Mouse (Mus musculus) small intestine, adult 2 months (tissue): ENCODE data around the gene Olfr91. TPM values are rescaled to one million over a fixed set of nuclear protein-coding genes. Genes with fewer than 3 reads are reported as not detected.

Experiments
- H3K27ac ChIP-seq: fragments of 200-500 bp; 2 replicates; pipeline ENCODE4 v1.5.1; 2012; ENCODE audit warnings: low read depth, low read length, control low read depth, inconsistent platforms; ENCODE audit not compliant: insufficient read depth
- H3K27me3 ChIP-seq: fragments of 200-500 bp; 2 replicates; pipeline ENCODE4 v1.6.1; 2012; ENCODE audit warnings: mild to moderate bottlenecking, moderate library complexity, low read length, inconsistent platforms; ENCODE audit not compliant: control insufficient read depth, insufficient read depth
- H3K36me3 ChIP-seq: fragments of 200-500 bp; 2 replicates; pipeline ENCODE4 v1.6.1; 2012; ENCODE audit warnings: mild to moderate bottlenecking, low read length, control low read depth, inconsistent platforms; ENCODE audit not compliant: control insufficient read depth, insufficient read depth
- H3K4me1 ChIP-seq: fragments of 200-500 bp; 2 replicates; pipeline ENCODE4 v1.6.1; 2012; ENCODE audit warnings: low read length, inconsistent platforms, mixed read lengths; ENCODE audit not compliant: control insufficient read depth, insufficient read depth, insufficient read length
- H3K4me3 ChIP-seq: fragments of 200-500 bp; 2 replicates; pipeline ENCODE4 v1.5.1; 2012; ENCODE audit warnings: low read depth, mild to moderate bottlenecking, control low read depth, inconsistent platforms, low read length, moderate library complexity
- CTCF ChIP-seq: fragments of 200-500 bp; IDR thresholded peaks from 2 replicates; pipeline ENCODE4 v1.5.1; 2012; ENCODE audit warnings: low read depth, mild to moderate bottlenecking, control low read depth, inconsistent platforms, low read length, moderate library complexity, mixed read lengths; ENCODE audit not compliant: insufficient replicate concordance, insufficient read length; ENCODE audit errors: extremely low read depth
- POLR2A ChIP-seq: fragments of 200-500 bp; IDR thresholded peaks from 2 replicates; pipeline ENCODE4 v1.6.1; 2012; ENCODE audit warnings: low read depth, mild to moderate bottlenecking, control low read depth, inconsistent platforms, low read length, moderate library complexity
- WGBS: fragments of 180-500 bp; shearing (Covaris S2); methylation state at CpG from one replicate; pipeline ENCODE4 v1.1.7; 2018; 5-methylcytosine and 5-hydroxymethylcytosine counted together
- polyA plus RNA-seq: library from polyadenylated mRNA; depleted of rRNA; stranded (reverse); fragments of >200 nt; gene quantifications from 2 replicates; pipeline ENCODE4 v1.2.3, GENCODE M21; 2012; rRNA removed

The Olfr91 gene
- polyA plus RNA-seq, 1 experiment: not detected

- peaks cover 19% of the 10 kb centered on the region for H3K27me3 ChIP-seq
- no peaks in the 10 kb centered on the region for H3K36me3 ChIP-seq
- TF ChIP-seq POLR2A (no peak), CTCF (no peak)
- H3K4me1 ChIP-seq: peaks cover 17% of the 10 kb centered on the region
- H3K27ac ChIP-seq: no peak overlapping the region
- no peak overlapping the region for H3K4me3 ChIP-seq
- WGBS: 84% methylated on average over 7 of the region's 7 CpGs
Measured at GRCm38 (mm10) chr17:37048383-37048782, 49.7 kb downstream of the Olfr91 start.

- H3K27me3 ChIP-seq: peaks cover 19% of the 10 kb centered on the region
- WGBS: 47% methylated on average over 3 of the region's 3 CpGs
- no peak overlapping the region for H3K4me3 ChIP-seq
- no peak for TF ChIP-seq POLR2A
- no peak for TF ChIP-seq CTCF
- no peaks in the 10 kb centered on the region for H3K36me3 ChIP-seq
- peaks cover 17% of the 10 kb centered on the region for H3K4me1 ChIP-seq
- H3K27ac ChIP-seq: no peak overlapping the region
Measured at GRCm38 (mm10) chr17:37047981-37048380, 50.1 kb downstream of the Olfr91 start.

- H3K27ac ChIP-seq: no peak overlapping the region
- no peak overlapping the region for H3K4me3 ChIP-seq
- H3K27me3 ChIP-seq: peaks cover 19% of the 10 kb centered on the region
- TF ChIP-seq CTCF: no peak
- TF ChIP-seq POLR2A: no peak
- 51% methylated on average over 19 of the region's 19 CpGs for WGBS
- peaks cover 17% of the 10 kb centered on the region for H3K4me1 ChIP-seq
- H3K36me3 ChIP-seq: no peaks in the 10 kb centered on the region
Measured at GRCm38 (mm10) chr17:37047332-37047976, 50.6 kb downstream of the Olfr91 start.

GRCm38 (mm10) chr17:37046312-37047112 lies 51.6 kb downstream of the Olfr91 start:
- H3K4me3 ChIP-seq: peak overlapping the region; percentile 89
- under 1% methylated on average over 53 of the region's 58 CpGs for WGBS
- no peaks in the 10 kb centered on the region for H3K36me3 ChIP-seq
- H3K4me1 ChIP-seq: peaks cover 17% of the 10 kb centered on the region
- H3K27me3 ChIP-seq: peaks cover 19% of the 10 kb centered on the region
- H3K27ac ChIP-seq: no peak overlapping the region
- TF ChIP-seq POLR2A (no peak), CTCF (no peak)

- no peaks in the 10 kb centered on the region for H3K36me3 ChIP-seq
- H3K27ac ChIP-seq: peak within 1 kb of the TSS; percentile 31; the same call in 1 of the 2 replicates
- 1% methylated on average over 52 of the region's 55 CpGs for WGBS
- peaks cover 17% of the 10 kb centered on the region for H3K4me1 ChIP-seq
- TF ChIP-seq CTCF (no peak), POLR2A (peak; percentile 24; the same call in 1 of the 2 replicates)
- H3K27me3 ChIP-seq: peaks cover 19% of the 10 kb centered on the region
- H3K4me3 ChIP-seq: peak within 1 kb of the TSS; percentile 89
Measured at GRCm38 (mm10) chr17:37045611-37046311, 52.3 kb downstream of the Olfr91 start, which contains the start of gene Gabbr1. Gene Gabbr1 (plus strand): TSS chr17:37045966.

GRCm38 (mm10) chr17:37044651-37045244 lies 53.3 kb downstream of the Olfr91 start:
- Histone ChIP-seq H3K4me1 (peaks cover 13% of the 10 kb centered on the region), H3K27me3 (peaks cover 19% of the 10 kb centered on the region), H3K4me3 (no peak overlapping the region), H3K36me3 (no peaks in the 10 kb centered on the region), H3K27ac (no peak overlapping the region)
- 34% methylated on average over 7 of the region's 7 CpGs for WGBS
- TF ChIP-seq POLR2A: no peak
- no peak for TF ChIP-seq CTCF

Other genes with a start within 250 kb of the Olfr91 start
- gene Trim15, start 231.1 kb downstream of the Olfr91 start, polyA plus RNA-seq: 25.0 and 39.3 TPM in 2 replicates
- gene Trim10, start 228.7 kb downstream of the Olfr91 start, polyA plus RNA-seq: 0.09 TPM in 1 of 2 replicates, not detected in the other
- gene Trim40, start 208.2 kb downstream of the Olfr91 start, polyA plus RNA-seq: 23.2 and 42.3 TPM in 2 replicates
- gene Trim31, start 200.2 kb downstream of the Olfr91 start, polyA plus RNA-seq: 31.8 and 57.0 TPM in 2 replicates
- gene Rnf39, start 155.4 kb downstream of the Olfr91 start, polyA plus RNA-seq: 3.6 and 16.0 TPM in 2 replicates
- 16.7 and 31.1 TPM in 2 replicates for gene Ppp1r11, start 146.5 kb downstream of the Olfr91 start, polyA plus RNA-seq
- gene Znrd1, start 139.7 kb downstream of the Olfr91 start, polyA plus RNA-seq: 14.3 and 23.8 TPM in 2 replicates
- 0.18 and 0.25 TPM in 2 replicates for gene Znrd1as, start 139.7 kb downstream of the Olfr91 start, polyA plus RNA-seq
- gene 2410137M14Rik, start 117.0 kb downstream of the Olfr91 start, polyA plus RNA-seq: not detected in 2 replicates
- 0.09 TPM in 1 of 2 replicates, not detected in the other for gene H2-M5, start 108.7 kb downstream of the Olfr91 start, polyA plus RNA-seq
- gene Zfp57, start 97.1 kb downstream of the Olfr91 start, polyA plus RNA-seq: 0.70 and 0.84 TPM in 2 replicates
- gene Mog, start 74.9 kb downstream of the Olfr91 start, polyA plus RNA-seq: not detected in 2 replicates
- gene Gabbr1, start 52.3 kb downstream of the Olfr91 start, polyA plus RNA-seq: 7.3 and 14.5 TPM in 2 replicates
- not detected in 2 replicates for gene Olfr90, start 9.8 kb downstream of the Olfr91 start, polyA plus RNA-seq
- gene Olfr92, start 21.8 kb upstream of the Olfr91 start, polyA plus RNA-seq: not detected in 2 replicates
- not detected in 2 replicates for gene Olfr93, start 63.2 kb upstream of the Olfr91 start, polyA plus RNA-seq
- gene Ubd, start 95.6 kb upstream of the Olfr91 start, polyA plus RNA-seq: 0.79 TPM in 1 of 2 replicates, not detected in the other
- not detected in 2 replicates for gene Olfr94, start 102.7 kb upstream of the Olfr91 start, polyA plus RNA-seq
- not detected in 2 replicates for gene Olfr95, start 114.8 kb upstream of the Olfr91 start, polyA plus RNA-seq
- gene Olfr96, start 121.9 kb upstream of the Olfr91 start, polyA plus RNA-seq: not detected in 2 replicates
- gene Olfr97, start 139.1 kb upstream of the Olfr91 start, polyA plus RNA-seq: not detected in 2 replicates
- gene Olfr98, start 165.5 kb upstream of the Olfr91 start, polyA plus RNA-seq: not detected in 2 replicates
- 3.1 and 4.0 TPM in 2 replicates for gene H2-M3, start 171.9 kb upstream of the Olfr91 start, polyA plus RNA-seq
- gene Olfr99, start 185.2 kb upstream of the Olfr91 start, polyA plus RNA-seq: not detected in 2 replicates
- gene Olfr101, start 206.0 kb upstream of the Olfr91 start, polyA plus RNA-seq: not detected in 2 replicates
- not detected in 2 replicates for gene Olfr102, start 218.8 kb upstream of the Olfr91 start, polyA plus RNA-seq
- gene Olfr103, start 241.4 kb upstream of the Olfr91 start, polyA plus RNA-seq: not detected in 2 replicates